Mouse (Mus musculus): ENCODE results near the gene Slc13a4.
A peak's percentile ranks its signal among the peaks of the same experiment; 100 is the strongest.

Slc13a4 gene

GRCm38 (mm10) chr6:35302581-35302980 lies 5.3 kb downstream of the Slc13a4 start:
- no peak for DNase-seq (ENCODE audit: low spot score)

- no peak for DNase-seq (ENCODE audit: low spot score)
Observed at GRCm38 (mm10) chr6:35298323-35298722, 9.6 kb downstream of the Slc13a4 start.

- no peak for DNase-seq (ENCODE audit: low spot score)
Observed at GRCm38 (mm10) chr6:35297516-35298227, 10.3 kb downstream of the Slc13a4 start.

DNA sequence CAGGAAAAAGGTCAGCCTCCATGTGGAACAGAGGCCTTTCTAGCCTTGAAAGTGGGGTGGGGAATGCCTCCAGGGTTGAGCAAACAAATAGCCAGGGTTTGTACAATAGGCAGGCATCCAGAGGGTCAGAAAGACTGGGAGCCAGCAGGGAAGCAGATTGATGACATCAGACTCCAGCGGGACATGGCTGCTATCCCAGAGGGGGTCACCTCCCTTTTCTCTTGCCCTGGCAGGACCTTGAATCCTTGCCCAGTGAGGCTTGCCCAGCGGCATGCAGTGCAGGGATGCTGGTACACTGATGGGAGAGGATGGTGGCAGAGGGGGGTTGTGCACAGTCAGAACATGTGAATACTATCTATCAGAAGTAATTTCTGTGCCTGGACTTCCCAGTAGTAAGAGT lies 10.9 kb downstream of the Slc13a4 start:
- no peak for DNase-seq (ENCODE audit: low spot score)

GRCm38 (mm10) chr6:35294964-35295363 lies 13.0 kb downstream of the Slc13a4 start:
- no peak for DNase-seq (ENCODE audit: low spot score)

DNA sequence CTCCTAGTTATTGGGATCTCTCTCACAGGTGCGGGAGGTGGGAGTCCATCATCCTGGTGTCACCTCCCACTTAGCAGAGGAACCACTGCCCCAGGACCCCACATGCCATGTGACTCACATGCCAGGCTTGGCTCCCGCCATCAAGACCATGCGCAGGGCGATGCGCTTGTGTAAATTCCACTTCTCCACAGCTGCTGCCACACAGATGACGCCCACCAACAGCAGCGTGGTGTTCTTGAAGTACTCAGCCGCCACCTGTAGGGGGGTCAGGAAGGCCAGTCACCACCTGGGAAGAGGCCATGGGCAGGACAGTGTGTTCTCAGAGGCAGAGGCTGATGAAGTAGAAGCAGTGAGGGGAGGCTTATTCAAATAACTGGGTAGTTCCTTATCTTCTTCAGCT lies 18.3 kb downstream of the Slc13a4 start:
- no peak for DNase-seq (ENCODE audit: low spot score)

DNA sequence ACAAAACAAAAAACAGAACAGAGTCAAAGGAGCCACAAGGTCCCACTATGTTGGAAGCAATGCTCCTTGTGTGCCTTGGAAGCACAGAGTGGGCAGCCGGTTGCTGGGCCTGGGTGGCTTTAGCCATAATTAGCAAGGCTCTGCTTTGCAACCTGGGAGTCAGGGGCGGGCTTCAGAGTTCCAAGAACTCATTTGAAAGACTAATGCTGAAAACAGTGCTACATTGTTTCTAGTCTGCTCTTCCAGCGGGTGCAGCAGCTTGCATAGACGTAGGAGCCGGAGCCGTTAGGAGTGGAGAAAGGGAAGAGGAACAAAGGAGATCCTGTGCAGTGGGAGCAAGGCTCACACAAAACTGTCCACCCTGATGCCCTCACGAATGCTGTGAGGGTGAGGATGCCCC lies 19.0 kb downstream of the Slc13a4 start:
- no peak for DNase-seq (ENCODE audit: low spot score)

- DNase-seq (ENCODE audit: low spot score): no peak
Observed at GRCm38 (mm10) chr6:35288114-35288761, 19.7 kb downstream of the Slc13a4 start.

- no peak for DNase-seq (ENCODE audit: low spot score)
Observed at GRCm38 (mm10) chr6:35279306-35279705, 28.6 kb downstream of the Slc13a4 start.

DNA sequence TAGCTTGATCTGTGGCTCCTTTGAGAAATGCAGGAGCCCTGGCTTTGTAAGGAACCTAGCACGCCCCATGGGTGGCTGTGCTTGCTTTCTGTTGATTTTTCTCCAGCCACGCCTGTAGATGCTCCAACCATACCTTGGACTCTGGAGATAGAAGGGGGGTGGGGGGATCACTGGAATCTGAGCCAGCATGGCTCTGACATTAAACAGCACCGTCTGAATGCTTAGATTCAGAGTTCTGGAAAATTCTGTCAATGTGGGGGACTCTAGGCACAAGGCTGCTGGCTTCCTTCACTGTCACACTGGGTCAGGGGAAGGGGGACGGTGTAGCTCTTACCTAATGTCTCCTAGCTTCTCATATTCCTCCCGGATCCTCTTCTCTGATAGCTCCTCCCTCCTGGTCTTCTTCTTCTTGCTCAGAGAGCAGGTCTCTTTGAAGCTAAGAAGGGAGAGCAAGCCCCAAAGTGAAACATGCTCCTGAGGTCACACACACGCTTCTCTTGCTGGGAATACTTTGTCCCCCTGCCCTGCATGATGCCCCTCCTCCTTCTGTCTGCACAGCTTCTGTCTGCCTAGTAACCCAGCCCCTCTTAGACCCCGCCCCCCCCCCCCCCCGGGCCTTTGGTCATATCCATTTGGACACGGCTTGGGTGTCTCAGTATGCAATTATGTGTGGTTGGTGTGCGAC lies 29.9 kb downstream of the Slc13a4 start:
- no peak for DNase-seq (ENCODE audit: low spot score)

DNA sequence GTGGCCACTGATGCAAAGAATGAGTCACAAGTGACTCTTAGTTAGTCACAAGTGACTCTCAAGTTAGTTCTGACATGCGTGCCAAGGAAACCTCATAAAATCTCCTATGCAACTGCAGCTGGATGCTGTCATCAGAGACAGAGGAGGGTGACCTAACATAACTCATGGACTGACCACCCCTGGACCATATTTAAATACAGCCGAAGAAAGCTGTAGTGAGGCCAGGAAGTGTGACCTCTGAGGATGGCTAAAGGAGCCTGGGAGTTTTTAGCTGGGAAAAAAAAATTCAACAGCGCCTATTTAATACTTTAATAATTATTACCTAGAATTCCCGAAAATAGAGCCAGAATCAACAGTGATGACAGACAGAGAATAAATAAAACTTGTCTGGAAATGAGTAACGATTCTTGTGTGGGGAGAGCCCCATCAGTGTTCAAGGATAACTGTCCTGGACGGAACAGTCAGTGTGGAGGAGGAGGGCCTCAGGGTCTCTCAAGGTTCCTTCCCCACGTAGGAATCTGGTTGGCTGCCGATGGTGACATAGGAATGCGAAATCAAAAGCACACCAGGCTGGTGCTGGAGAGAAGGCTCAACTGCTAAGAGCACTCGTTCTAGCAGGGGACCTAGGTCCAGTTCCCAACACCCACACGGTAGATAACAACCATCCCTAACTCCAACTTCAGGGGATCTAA lies 34.4 kb downstream of the Slc13a4 start:
- no peak for DNase-seq (ENCODE audit: low spot score)

GRCm38 (mm10) chr6:35271868-35272765 lies 35.8 kb downstream of the Slc13a4 start:
- no peak for DNase-seq (ENCODE audit: low spot score)

DNA sequence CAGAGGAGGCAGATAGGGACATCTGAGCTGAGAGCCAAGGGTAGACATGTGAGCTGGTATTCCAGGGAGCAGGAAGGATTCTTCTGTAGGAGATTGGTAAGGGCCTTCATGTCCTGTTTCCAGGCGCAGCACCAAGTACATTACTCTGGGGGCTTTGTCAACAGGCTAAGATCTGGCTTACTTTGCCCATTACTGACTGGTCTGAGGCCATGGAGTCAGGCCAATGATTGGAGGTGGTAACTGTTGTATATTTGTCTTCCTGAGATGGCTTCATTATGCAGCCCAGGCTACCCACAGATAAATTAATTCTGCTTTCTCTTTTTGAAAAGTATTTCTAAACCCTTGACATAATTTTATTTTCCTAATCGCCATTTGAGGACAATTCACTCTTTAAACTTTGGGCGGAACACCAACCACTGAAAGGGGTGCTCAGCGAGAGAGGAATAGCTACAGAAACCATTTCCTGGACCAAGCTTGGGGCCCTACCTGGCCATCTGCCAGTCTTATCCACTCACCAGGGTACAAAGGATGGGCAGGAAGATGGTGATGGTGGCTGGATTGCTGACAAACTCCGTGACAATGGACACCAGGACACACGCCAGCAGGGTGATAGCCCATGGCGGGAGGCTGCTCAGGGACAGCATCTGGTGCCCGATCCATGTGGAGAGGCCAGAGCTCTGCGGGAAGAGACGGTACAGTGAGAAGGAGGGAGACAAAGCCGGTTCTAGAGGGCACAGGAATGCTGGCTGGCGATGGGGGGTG lies 36.7 kb downstream of the Slc13a4 start:
- DNase-seq (ENCODE audit: low spot score): no peak

GRCm38 (mm10) chr6:35269643-35270042 lies 38.3 kb downstream of the Slc13a4 start:
- no peak for DNase-seq (ENCODE audit: low spot score)

GRCm38 (mm10) chr6:35268711-35269110 lies 39.2 kb downstream of the Slc13a4 start:
- no peak for DNase-seq (ENCODE audit: low spot score)

DNA sequence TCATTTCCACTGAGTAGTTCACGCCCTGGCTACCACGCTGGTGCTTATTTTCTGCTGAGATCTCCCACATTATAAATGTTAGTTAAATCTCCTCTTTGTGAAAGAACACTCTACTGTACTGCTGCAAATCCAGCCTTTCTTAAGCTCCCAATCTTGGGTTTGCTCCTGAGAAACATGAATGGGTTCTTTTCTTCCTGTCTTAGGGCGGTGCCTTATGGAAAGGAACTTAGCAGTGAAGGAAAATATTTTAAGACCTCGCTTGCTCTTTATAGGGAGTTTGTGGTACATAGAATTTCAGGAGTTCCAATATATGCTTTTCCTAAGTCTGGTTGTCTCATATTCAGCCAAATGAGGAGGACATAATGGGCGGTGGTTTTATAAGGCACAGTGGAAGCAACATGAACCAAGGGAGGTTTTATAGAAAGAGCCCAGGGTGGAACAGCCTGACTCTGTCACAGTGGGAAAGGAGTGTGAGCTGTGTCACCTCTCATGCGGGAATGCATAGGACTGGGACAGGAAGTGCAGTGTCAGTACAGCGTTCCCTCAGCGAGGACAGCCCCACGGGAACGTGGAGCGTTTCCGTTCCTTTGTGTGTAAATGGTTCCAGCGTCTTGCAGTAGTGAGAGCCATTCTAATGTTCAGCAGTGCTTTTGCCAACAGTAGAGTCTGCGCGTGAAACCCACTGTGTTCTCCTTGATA lies 42.2 kb downstream of the Slc13a4 start:
- no peak for DNase-seq (ENCODE audit: low spot score)

DNA sequence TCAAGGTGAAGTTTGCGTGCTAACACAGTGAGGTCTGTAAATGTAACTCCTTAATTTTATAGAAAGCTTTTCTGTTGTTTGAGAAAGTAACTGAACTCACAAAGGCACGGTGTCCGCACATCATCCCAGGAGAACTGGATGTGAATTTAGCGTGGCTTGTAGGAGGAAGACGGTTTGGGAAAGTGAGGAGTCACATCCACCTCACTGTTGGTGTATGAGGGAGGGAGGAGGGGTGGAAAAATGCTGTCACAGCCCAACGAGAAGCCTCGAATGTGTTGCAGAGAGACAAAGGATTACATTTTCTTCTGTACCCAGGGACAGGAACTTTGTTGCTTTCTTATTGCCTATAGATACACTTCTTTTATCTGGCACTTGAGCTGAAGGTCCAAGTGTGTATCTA lies 47.4 kb downstream of the Slc13a4 start:
- DNase-seq (ENCODE audit: low spot score): no peak

DNA sequence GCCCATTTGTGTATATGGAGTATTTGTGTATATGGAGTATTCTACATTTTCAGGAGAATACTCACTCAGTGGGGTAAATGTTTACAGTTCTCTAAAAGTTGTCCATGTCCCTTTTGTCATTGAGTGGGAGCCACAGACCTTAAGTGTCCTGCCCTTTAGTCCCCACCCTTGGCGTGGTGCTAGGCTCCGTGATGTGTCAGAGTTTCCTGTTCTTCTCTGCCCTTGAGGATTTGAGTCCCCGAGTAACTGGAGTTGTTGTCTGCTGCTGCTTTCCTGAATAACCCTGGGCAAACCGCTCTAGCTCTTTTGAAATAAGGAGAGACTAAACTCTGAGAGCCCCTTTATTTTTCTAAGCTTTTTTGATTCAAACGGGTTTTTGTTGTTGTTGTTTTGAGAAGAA lies 48.4 kb downstream of the Slc13a4 start:
- no peak for DNase-seq (ENCODE audit: low spot score)

- no peak for DNase-seq (ENCODE audit: low spot score)
Observed at GRCm38 (mm10) chr6:35258922-35259321, 49.0 kb downstream of the Slc13a4 start.

- peak; percentile 66 for DNase-seq (ENCODE audit: low spot score)
Observed at GRCm38 (mm10) chr6:35257626-35258190, 50.2 kb downstream of the Slc13a4 start.
